Mouse (Mus musculus): ENCODE results near the gene Tgfa.

The Tgfa gene

GRCm38 (mm10) chr6:86296938-86297337 lies 101.9 kb downstream of the Tgfa start:
- DNase-seq (ENCODE audit: low spot score) = no peak

GRCm38 (mm10) chr6:86298961-86299360 lies 103.9 kb downstream of the Tgfa start:
- no peak for DNase-seq (ENCODE audit: low spot score)

- DNase-seq (ENCODE audit: low spot score) = no peak
These were observed 104.4 kb downstream of the Tgfa start for GRCm38 (mm10) chr6:86299381-86299780.

- DNase-seq (ENCODE audit: low spot score) = no peak
These were observed 110.7 kb downstream of the Tgfa start for GRCm38 (mm10) chr6:86305680-86306079.

GRCm38 (mm10) chr6:86314011-86314410 lies 119.0 kb downstream of the Tgfa start:
- DNase-seq (ENCODE audit: low spot score) = no peak

GRCm38 (mm10) chr6:86317066-86317465 lies 122.0 kb downstream of the Tgfa start:
- DNase-seq (ENCODE audit: low spot score) = no peak

- no peak for DNase-seq (ENCODE audit: low spot score)
These were observed 123.8 kb downstream of the Tgfa start for GRCm38 (mm10) chr6:86318855-86319254.

- DNase-seq (ENCODE audit: low spot score) = no peak
These were observed 127.1 kb downstream of the Tgfa start for GRCm38 (mm10) chr6:86322031-86322563.

GRCm38 (mm10) chr6:86322991-86323390 lies 128.0 kb downstream of the Tgfa start:
- no peak for DNase-seq (ENCODE audit: low spot score)

- DNase-seq (ENCODE audit: low spot score) = no peak
These were observed 129.4 kb downstream of the Tgfa start for GRCm38 (mm10) chr6:86324400-86324799.

All from testis, postnatal 14 days (tissue).